Mouse (Mus musculus) hindbrain, embryonic 12.5 days (tissue): ENCODE data around the gene Gpr183. TPM values are rescaled to one million over a fixed set of nuclear protein-coding genes. Genes with fewer than 3 reads are reported as not detected.

Experiments
- ATAC-seq: fragments of 200-750 bp; cut with Nextera tagmentation; 2 replicates; pipeline ENCODE4 v1.8.0; 2017; ENCODE audit warnings: moderate TSS enrichment; ENCODE audit not compliant: low FRiP score
- H3K27ac ChIP-seq: fragments of 300-500 bp; sonication (generic); 2 replicates; pipeline ENCODE4 v1.5.1; 2016; ENCODE audit warnings: mild to moderate bottlenecking
- H3K27me3 ChIP-seq: fragments of 300-500 bp; sonication (generic); 2 replicates; pipeline ENCODE4 v1.6.1; 2016; ENCODE audit warnings: mild to moderate bottlenecking
- H3K36me3 ChIP-seq: fragments of 300-500 bp; sonication (generic); 2 replicates; pipeline ENCODE4 v1.6.1; 2016; ENCODE audit warnings: mild to moderate bottlenecking
- H3K4me1 ChIP-seq: fragments of 300-500 bp; sonication (generic); 2 replicates; pipeline ENCODE4 v1.6.1; 2016
- H3K4me2 ChIP-seq: fragments of 300-500 bp; sonication (generic); replicated peaks from 2 replicates; pipeline ENCODE4 v1.6.1; 2016; ENCODE audit warnings: mild to moderate bottlenecking
- H3K4me3 ChIP-seq: fragments of 300-500 bp; sonication (generic); 2 replicates; pipeline ENCODE4 v1.5.1; 2016; ENCODE audit warnings: mild to moderate bottlenecking
- H3K9ac ChIP-seq: fragments of 300-500 bp; sonication (generic); 2 replicates; pipeline ENCODE4 v1.6.1; 2016; ENCODE audit warnings: mild to moderate bottlenecking, moderate library complexity
- H3K9me3 ChIP-seq: fragments of 300-500 bp; sonication (generic); replicated peaks from 2 replicates; pipeline ENCODE4 v1.6.1; 2016; ENCODE audit warnings: mild to moderate bottlenecking
- WGBS: fragments of 180-500 bp; shearing (Covaris S2); methylation state at CpG from one replicate; pipeline ENCODE4 v1.1.7; 2016; 5-methylcytosine and 5-hydroxymethylcytosine counted together
- polyA plus RNA-seq: library from polyadenylated mRNA; unstranded; fragments of >200 nt; fragmentation: Nextera tagmentation; extraction: Ambion mirVana; gene quantifications from 2 replicates; pipeline ENCODE4 v1.2.1, GENCODE M21; 2016

The Gpr183 gene
- polyA plus RNA-seq, 1 experiment from 2014 or later = 2.1 TPM

DNA sequence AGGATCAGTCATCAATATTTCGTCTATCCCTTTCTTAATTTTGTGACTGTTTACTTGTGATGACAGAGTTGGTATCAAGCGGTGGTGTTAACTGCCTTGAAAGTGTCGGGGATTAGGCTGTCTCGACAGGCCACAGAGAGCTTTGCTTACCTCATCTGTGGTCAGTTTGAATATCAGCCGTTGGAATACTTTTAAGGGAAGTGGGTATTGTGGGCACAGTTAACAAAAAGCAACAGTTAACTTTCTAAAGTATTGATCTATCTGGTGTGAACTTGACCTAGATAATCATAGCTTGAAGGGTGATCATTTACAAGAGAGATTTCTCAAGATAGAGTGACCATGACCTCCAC is 30.4 kb downstream of the Gpr183 start:
- ATAC-seq = no peak
- no peaks in the 10 kb centered on the region for H3K27me3 ChIP-seq
- H3K4me3 ChIP-seq = no peak overlapping the region
- H3K9me3 ChIP-seq = peaks cover 10% of the 10 kb centered on the region; the same call in 1 of the 2 replicates
- no peak overlapping the region for H3K4me2 ChIP-seq
- H3K9ac ChIP-seq = no peak overlapping the region
- H3K27ac ChIP-seq = no peak overlapping the region
- H3K4me1 ChIP-seq = peaks cover 5% of the 10 kb centered on the region; the same call in 1 of the 2 replicates
- 93% methylated on average over 5 of the region's 5 CpGs for WGBS
- H3K36me3 ChIP-seq = peaks cover 17% of the 10 kb centered on the region

GRCm38 (mm10) chr14:121933906-121934596 is 30.9 kb downstream of the Gpr183 start:
- H3K27me3 ChIP-seq = no peaks in the 10 kb centered on the region
- no peak overlapping the region for H3K27ac ChIP-seq
- no peak overlapping the region for H3K9ac ChIP-seq
- 92% methylated on average over 7 of the region's 7 CpGs for WGBS
- peaks cover 17% of the 10 kb centered on the region for H3K36me3 ChIP-seq
- H3K4me3 ChIP-seq = no peak overlapping the region
- H3K4me2 ChIP-seq = no peak overlapping the region
- H3K4me1 ChIP-seq = peaks cover 5% of the 10 kb centered on the region; the same call in 1 of the 2 replicates
- peaks cover 10% of the 10 kb centered on the region; the same call in 1 of the 2 replicates for H3K9me3 ChIP-seq
- ATAC-seq = no peak

DNA sequence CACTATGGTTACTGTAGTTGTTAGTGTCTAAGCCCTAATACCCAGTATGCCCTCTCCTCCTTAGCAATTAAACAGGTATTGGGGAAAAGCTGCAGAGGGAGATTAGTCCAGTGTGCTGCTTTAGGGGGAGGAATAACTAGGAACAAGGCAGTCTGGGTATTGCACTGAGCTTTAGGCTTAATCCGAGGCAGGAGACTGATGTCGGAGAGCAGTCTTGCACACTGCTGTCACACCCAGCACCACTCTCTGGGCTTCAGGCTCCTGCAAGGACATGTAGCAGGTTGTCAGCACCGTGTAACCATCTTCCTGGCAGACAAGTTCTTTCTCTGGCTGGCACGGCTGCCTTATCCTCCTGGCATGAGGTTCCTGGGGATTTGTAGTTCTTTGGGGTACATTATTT is 32.8 kb downstream of the Gpr183 start:
- Histone ChIP-seq H3K4me1 (peaks cover 5% of the 10 kb centered on the region; the same call in 1 of the 2 replicates), H3K4me3 (no peak overlapping the region), H3K27me3 (no peaks in the 10 kb centered on the region), H3K9ac (no peak overlapping the region), H3K4me2 (no peak overlapping the region), H3K27ac (no peak overlapping the region), H3K9me3 (peaks cover 10% of the 10 kb centered on the region; the same call in 1 of the 2 replicates), H3K36me3 (peaks cover 17% of the 10 kb centered on the region)
- WGBS = 100% methylated on average over 4 of the region's 4 CpGs
- ATAC-seq = no peak

DNA sequence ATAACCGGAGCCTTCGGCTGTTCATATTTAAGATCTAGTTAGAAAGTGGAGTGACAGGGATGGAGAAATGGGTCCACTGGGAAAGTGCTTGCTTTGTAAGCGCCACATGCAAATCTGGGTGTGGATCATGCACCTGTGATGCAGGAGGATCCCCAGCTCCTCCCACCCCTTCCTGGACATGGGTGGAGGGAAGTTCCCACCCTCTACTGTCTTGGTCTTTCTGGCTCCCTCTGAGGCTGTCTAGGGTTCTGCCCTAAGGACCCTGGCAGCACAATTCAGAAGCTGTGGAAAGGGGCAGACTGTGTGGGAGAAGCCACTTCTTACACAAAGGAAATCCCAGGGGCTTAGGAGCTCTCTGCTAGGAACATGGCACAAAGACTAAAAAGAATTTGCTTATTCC is 33.4 kb downstream of the Gpr183 start:
- H3K27ac ChIP-seq = no peak overlapping the region
- H3K9ac ChIP-seq = no peak overlapping the region
- no peak overlapping the region for H3K4me2 ChIP-seq
- peaks cover 5% of the 10 kb centered on the region; the same call in 1 of the 2 replicates for H3K4me1 ChIP-seq
- no peak overlapping the region for H3K4me3 ChIP-seq
- no peak for ATAC-seq
- H3K9me3 ChIP-seq = peaks cover 10% of the 10 kb centered on the region; the same call in 1 of the 2 replicates
- WGBS = 93% methylated on average over 3 of the region's 3 CpGs
- peaks cover 17% of the 10 kb centered on the region for H3K36me3 ChIP-seq
- no peaks in the 10 kb centered on the region for H3K27me3 ChIP-seq

DNA sequence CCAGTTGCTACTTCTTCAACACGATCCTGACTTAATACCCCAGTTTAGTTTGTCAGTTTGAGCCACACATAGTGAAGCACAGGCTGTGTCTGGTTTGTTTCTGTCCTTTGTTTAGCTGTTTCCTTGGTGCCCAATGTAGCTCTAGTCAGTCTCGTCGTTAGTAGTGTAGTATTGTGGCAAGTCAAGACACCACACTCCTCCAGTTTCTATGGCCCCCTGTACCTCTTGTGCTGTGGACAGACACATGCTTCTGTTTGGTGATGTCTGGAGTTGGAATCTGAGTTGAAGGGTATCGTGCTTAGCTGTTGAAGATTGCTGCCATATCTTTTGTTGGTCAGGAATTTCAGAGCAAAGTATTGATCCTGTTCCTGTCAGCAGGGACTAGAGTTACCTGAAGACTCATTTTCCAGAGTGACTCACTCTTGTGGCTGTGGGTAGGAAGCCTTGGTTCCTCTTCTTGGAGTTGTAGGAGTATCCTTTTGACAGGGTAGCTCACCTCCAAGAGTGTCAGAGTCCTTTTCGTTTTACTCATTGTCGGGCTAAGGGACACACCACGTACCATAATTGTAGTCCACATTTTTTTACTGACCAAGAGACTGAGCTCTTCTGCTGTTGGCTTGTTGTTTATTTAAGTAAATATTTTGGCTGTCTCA is 34.1 kb downstream of the Gpr183 start:
- Histone ChIP-seq H3K4me1 (peaks cover 5% of the 10 kb centered on the region; the same call in 1 of the 2 replicates), H3K27me3 (no peaks in the 10 kb centered on the region), H3K4me3 (no peak overlapping the region), H3K4me2 (no peak overlapping the region), H3K27ac (no peak overlapping the region), H3K36me3 (peaks cover 12% of the 10 kb centered on the region), H3K9ac (no peak overlapping the region), H3K9me3 (peaks cover 9% of the 10 kb centered on the region; the same call in 1 of the 2 replicates)
- WGBS = 89% methylated on average over 7 of the region's 7 CpGs
- ATAC-seq = no peak

DNA sequence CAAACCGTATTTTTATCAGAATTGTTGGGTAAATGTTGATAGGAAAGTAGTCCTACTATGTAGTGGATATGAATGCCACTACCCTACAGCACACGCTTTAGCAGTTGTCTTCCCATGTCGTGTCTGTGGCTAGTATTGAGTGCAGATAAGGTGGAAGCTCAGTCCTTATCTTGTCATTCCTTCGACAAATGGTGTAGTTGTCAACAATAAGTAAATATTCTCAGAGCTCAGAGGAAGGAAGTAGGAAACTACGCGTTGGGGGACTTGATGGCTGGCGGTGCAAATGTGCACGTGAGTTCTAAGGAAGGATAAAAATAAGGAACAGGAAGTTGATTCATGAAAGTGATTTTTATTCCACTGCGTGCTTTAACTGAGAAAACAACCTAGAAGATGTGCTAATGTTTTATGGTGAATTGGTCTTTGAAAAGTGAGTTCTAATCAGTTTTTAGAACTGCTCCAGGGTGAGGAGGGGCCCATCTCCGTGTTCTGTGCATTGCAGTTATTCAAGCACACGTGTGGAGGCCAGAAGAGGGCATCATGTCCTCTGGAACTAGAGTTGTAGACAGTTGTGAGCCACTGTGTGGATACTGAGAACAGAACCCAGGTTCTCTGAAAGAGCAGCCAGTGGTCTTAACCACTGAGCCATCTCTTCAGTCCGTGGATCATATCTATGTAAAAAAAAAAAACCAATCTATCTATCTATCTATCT is 35.6 kb downstream of the Gpr183 start:
- H3K4me3 ChIP-seq = no peak overlapping the region
- no peaks in the 10 kb centered on the region for H3K9me3 ChIP-seq
- 90% methylated on average over 12 of the region's 12 CpGs for WGBS
- H3K9ac ChIP-seq = no peak overlapping the region
- peaks cover 5% of the 10 kb centered on the region; the same call in 1 of the 2 replicates for H3K4me1 ChIP-seq
- H3K4me2 ChIP-seq = no peak overlapping the region
- peaks cover 8% of the 10 kb centered on the region for H3K36me3 ChIP-seq
- H3K27ac ChIP-seq = no peak overlapping the region
- no peak for ATAC-seq
- no peaks in the 10 kb centered on the region for H3K27me3 ChIP-seq

- no peaks in the 10 kb centered on the region for H3K9me3 ChIP-seq
- no peak for ATAC-seq
- peaks cover 5% of the 10 kb centered on the region; the same call in 1 of the 2 replicates for H3K4me1 ChIP-seq
- H3K4me3 ChIP-seq = no peak overlapping the region
- H3K27me3 ChIP-seq = no peaks in the 10 kb centered on the region
- WGBS = 66% methylated on average over 8 of the region's 8 CpGs
- H3K36me3 ChIP-seq = no peaks in the 10 kb centered on the region
- H3K27ac ChIP-seq = no peak overlapping the region
- no peak overlapping the region for H3K9ac ChIP-seq
- no peak overlapping the region for H3K4me2 ChIP-seq
These were observed 36.4 kb downstream of the Gpr183 start for GRCm38 (mm10) chr14:121928375-121929137.

DNA sequence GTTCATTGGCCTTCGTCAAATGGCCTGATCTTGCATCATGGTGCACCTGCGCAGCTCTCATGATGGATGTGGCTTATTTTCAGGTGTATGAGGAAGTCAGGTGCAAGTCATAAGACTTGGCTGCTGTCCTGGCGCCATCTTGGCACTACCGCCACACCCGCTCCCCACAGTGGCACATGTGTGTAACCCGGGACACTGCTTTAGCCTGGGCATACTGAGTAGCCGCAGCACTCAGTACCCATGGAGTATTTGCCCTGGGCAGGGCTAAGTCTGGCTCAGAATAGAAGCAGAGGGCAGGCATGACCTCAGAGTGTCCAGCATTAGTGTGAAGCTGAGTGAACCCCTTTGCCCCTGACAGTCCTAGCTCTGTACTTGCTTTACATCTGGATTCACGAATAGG is 37.5 kb downstream of the Gpr183 start:
- no peaks in the 10 kb centered on the region for H3K36me3 ChIP-seq
- no peak overlapping the region for H3K4me2 ChIP-seq
- no peak overlapping the region for H3K27ac ChIP-seq
- no peak overlapping the region for H3K9ac ChIP-seq
- ATAC-seq = no peak
- 91% methylated on average over 8 of the region's 8 CpGs for WGBS
- peaks cover 5% of the 10 kb centered on the region; the same call in 1 of the 2 replicates for H3K4me1 ChIP-seq
- H3K4me3 ChIP-seq = no peak overlapping the region
- no peaks in the 10 kb centered on the region for H3K27me3 ChIP-seq
- no peaks in the 10 kb centered on the region for H3K9me3 ChIP-seq

DNA sequence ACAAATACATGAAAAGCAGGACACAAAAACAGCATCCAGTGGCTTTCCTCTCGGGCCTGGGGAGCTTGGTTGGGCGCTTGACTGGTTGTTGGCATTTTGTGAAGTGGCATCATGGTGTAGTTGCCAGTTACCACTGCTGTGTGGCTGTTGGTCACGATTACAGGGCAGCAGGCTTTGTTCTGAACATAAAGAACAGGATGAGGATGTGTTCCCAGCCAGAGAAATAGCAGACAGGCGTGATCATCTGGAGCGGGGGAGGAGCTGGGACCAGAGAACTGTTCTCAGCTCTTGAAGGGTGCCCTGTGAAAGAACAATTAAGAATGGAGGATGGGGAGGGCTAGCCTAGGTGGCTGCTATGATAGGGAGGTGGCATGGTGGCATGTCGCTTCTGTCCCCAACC is 38.1 kb downstream of the Gpr183 start:
- H3K9me3 ChIP-seq = no peaks in the 10 kb centered on the region
- H3K27me3 ChIP-seq = no peaks in the 10 kb centered on the region
- no peak for ATAC-seq
- no peaks in the 10 kb centered on the region for H3K36me3 ChIP-seq
- no peak overlapping the region for H3K27ac ChIP-seq
- WGBS = 84% methylated on average over 6 of the region's 6 CpGs
- no peak overlapping the region for H3K4me2 ChIP-seq
- peaks cover 4% of the 10 kb centered on the region; the same call in 1 of the 2 replicates for H3K4me1 ChIP-seq
- no peak overlapping the region for H3K4me3 ChIP-seq
- no peak overlapping the region for H3K9ac ChIP-seq

- WGBS = 84% methylated on average over 6 of the region's 6 CpGs
- no peak overlapping the region for H3K4me2 ChIP-seq
- H3K36me3 ChIP-seq = 0 out of 2 replicates have a peak, but pooled peaks cover 5% of the 10 kb centered on the region
- H3K27ac ChIP-seq = no peak overlapping the region
- ATAC-seq = no peak
- H3K9me3 ChIP-seq = no peaks in the 10 kb centered on the region
- no peak overlapping the region for H3K9ac ChIP-seq
- H3K27me3 ChIP-seq = no peaks in the 10 kb centered on the region
- H3K4me3 ChIP-seq = no peak overlapping the region
- no peaks in the 10 kb centered on the region for H3K4me1 ChIP-seq
These were observed 40.1 kb downstream of the Gpr183 start for GRCm38 (mm10) chr14:121924876-121925275.

DNA sequence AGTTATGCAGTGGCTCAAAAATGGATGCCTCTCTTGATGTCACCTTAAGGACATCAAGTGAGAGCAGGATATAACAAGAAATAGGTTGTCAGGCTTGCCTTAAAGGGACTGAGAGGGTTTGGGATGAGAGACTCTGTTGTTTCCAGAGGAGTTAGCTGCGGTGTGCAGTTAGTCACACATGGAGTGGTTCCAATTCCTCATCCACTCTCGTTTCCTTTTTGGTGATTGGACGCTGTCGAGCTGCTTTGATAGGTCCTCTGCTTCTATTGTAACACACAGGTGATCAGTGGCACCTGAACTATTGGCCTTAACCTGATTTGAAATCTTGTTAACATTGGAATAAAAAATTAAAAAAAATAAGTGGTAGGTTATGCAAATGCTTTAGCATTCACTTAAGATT is 42.3 kb downstream of the Gpr183 start:
- ATAC-seq = no peak
- WGBS = 84% methylated on average over 4 of the region's 4 CpGs
- Histone ChIP-seq H3K4me3 (no peak overlapping the region), H3K4me2 (no peak overlapping the region), H3K9ac (no peak overlapping the region), H3K36me3 (0 out of 2 replicates have a peak, but pooled peaks cover 6% of the 10 kb centered on the region), H3K27ac (no peak overlapping the region), H3K9me3 (no peaks in the 10 kb centered on the region), H3K27me3 (no peaks in the 10 kb centered on the region), H3K4me1 (no peaks in the 10 kb centered on the region)

DNA sequence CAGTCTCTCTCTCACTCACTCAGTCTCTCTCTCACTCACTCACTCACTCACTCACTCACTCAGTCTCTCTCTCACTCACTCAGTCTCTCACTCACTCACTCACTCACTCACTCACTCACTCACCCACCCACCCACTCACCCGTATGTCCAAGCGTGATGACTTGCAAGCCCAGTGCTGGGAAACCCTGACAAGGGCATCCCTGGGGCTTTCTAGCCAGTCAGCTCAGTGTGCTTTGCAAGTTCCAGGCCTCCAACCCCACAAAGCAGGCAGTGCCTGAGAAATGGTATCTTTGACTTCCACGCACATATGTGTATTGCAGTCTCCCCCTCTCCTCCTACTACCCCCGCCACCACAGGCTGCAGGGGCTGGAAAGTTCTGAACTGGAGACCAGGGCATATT is 43.0 kb downstream of the Gpr183 start:
- no peak overlapping the region for H3K4me3 ChIP-seq
- H3K9ac ChIP-seq = no peak overlapping the region
- no peak overlapping the region for H3K27ac ChIP-seq
- ATAC-seq = no peak
- no peaks in the 10 kb centered on the region for H3K9me3 ChIP-seq
- no peak overlapping the region for H3K4me2 ChIP-seq
- 98% methylated on average over 4 of the region's 4 CpGs for WGBS
- no peaks in the 10 kb centered on the region for H3K27me3 ChIP-seq
- H3K4me1 ChIP-seq = no peaks in the 10 kb centered on the region
- H3K36me3 ChIP-seq = peaks cover 13% of the 10 kb centered on the region; the same call in 1 of the 2 replicates
